Mouse (Mus musculus): ENCODE measurements around the gene Snx29. TPM values are rescaled to one million over a fixed set of nuclear protein-coding genes. Genes with fewer than 3 reads are reported as not detected.

Gene Snx29
- polyA plus RNA-seq, 1 experiment from 2014 or later = 15.3 TPM

GRCm38 (mm10) chr16:11697710-11698357 is 375.1 kb downstream of the Snx29 start:
- ATAC-seq (ENCODE audit: low FRiP score) (peak; percentile 59), DNase-seq (ENCODE audit: low spot score) (peak; percentile 45)
- Histone ChIP-seq H3K27me3 (ENCODE audit: control insufficient read depth, insufficient read depth, low read length) (no peaks in the 10 kb centered on the region), H3K9ac (ENCODE audit: low read depth, low read length) (no peak overlapping the region), H3K36me3 (ENCODE audit: control insufficient read depth, insufficient read depth, low read length) (no peaks in the 10 kb centered on the region), H3K27ac (ENCODE audit: low read depth, low read length) (no peak overlapping the region), H3K4me1 (replicated peaks; ENCODE audit: control insufficient read depth, insufficient read depth, low read length) (no peaks in the 10 kb centered on the region), H3K4me2 (replicated peaks; ENCODE audit: low read depth, low read length) (no peak overlapping the region), H3K9me3 (ENCODE audit: control insufficient read depth, low read length) (no peaks in the 10 kb centered on the region), H3K4me3 (ENCODE audit: low read depth, low read length) (no peak overlapping the region)
- 70% methylated on average over 8 of the region's 8 CpGs for WGBS

- no peak overlapping the region for H3K4me2 ChIP-seq (replicated peaks; ENCODE audit: low read depth, low read length)
- H3K27me3 ChIP-seq (ENCODE audit: control insufficient read depth, insufficient read depth, low read length) = no peaks in the 10 kb centered on the region
- no peaks in the 10 kb centered on the region for H3K4me1 ChIP-seq (replicated peaks; ENCODE audit: control insufficient read depth, insufficient read depth, low read length)
- H3K9ac ChIP-seq (ENCODE audit: low read depth, low read length) = no peak overlapping the region
- H3K27ac ChIP-seq (ENCODE audit: low read depth, low read length) = no peak overlapping the region
- no peak overlapping the region for H3K4me3 ChIP-seq (ENCODE audit: low read depth, low read length)
- no peaks in the 10 kb centered on the region for H3K36me3 ChIP-seq (ENCODE audit: control insufficient read depth, insufficient read depth, low read length)
- no peak for DNase-seq (ENCODE audit: low spot score)
- ATAC-seq (ENCODE audit: low FRiP score) = no peak
- H3K9me3 ChIP-seq (ENCODE audit: control insufficient read depth, low read length) = no peaks in the 10 kb centered on the region
- 73% methylated on average over 1 of the region's 1 CpGs for WGBS
These were observed 378.9 kb downstream of the Snx29 start for GRCm38 (mm10) chr16:11701579-11701978.

- no peaks in the 10 kb centered on the region for H3K9me3 ChIP-seq (ENCODE audit: control insufficient read depth, low read length)
- no peaks in the 10 kb centered on the region for H3K36me3 ChIP-seq (ENCODE audit: control insufficient read depth, insufficient read depth, low read length)
- DNase-seq (ENCODE audit: low spot score) (no peak), ATAC-seq (ENCODE audit: low FRiP score) (no peak)
- no peak overlapping the region for H3K4me2 ChIP-seq (replicated peaks; ENCODE audit: low read depth, low read length)
- no peaks in the 10 kb centered on the region for H3K4me1 ChIP-seq (replicated peaks; ENCODE audit: control insufficient read depth, insufficient read depth, low read length)
- WGBS = 70% methylated on average over 5 of the region's 5 CpGs
- H3K27ac ChIP-seq (ENCODE audit: low read depth, low read length) = no peak overlapping the region
- H3K9ac ChIP-seq (ENCODE audit: low read depth, low read length) = no peak overlapping the region
- no peak overlapping the region for H3K4me3 ChIP-seq (ENCODE audit: low read depth, low read length)
- no peaks in the 10 kb centered on the region for H3K27me3 ChIP-seq (ENCODE audit: control insufficient read depth, insufficient read depth, low read length)
These were observed 381.4 kb downstream of the Snx29 start for GRCm38 (mm10) chr16:11704096-11704495.

GRCm38 (mm10) chr16:11705456-11705855 is 382.7 kb downstream of the Snx29 start:
- Histone ChIP-seq H3K27me3 (ENCODE audit: control insufficient read depth, insufficient read depth, low read length) (no peaks in the 10 kb centered on the region), H3K4me1 (replicated peaks; ENCODE audit: control insufficient read depth, insufficient read depth, low read length) (no peaks in the 10 kb centered on the region), H3K27ac (ENCODE audit: low read depth, low read length) (no peak overlapping the region), H3K4me3 (ENCODE audit: low read depth, low read length) (no peak overlapping the region), H3K4me2 (replicated peaks; ENCODE audit: low read depth, low read length) (no peak overlapping the region), H3K36me3 (ENCODE audit: control insufficient read depth, insufficient read depth, low read length) (no peaks in the 10 kb centered on the region), H3K9ac (ENCODE audit: low read depth, low read length) (no peak overlapping the region), H3K9me3 (ENCODE audit: control insufficient read depth, low read length) (no peaks in the 10 kb centered on the region)
- DNase-seq (ENCODE audit: low spot score) (no peak), ATAC-seq (ENCODE audit: low FRiP score) (no peak)
- WGBS = 83% methylated on average over 4 of the region's 4 CpGs

GRCm38 (mm10) chr16:11708097-11708496 is 385.4 kb downstream of the Snx29 start:
- no peaks in the 10 kb centered on the region for H3K27me3 ChIP-seq (ENCODE audit: control insufficient read depth, insufficient read depth, low read length)
- H3K9ac ChIP-seq (ENCODE audit: low read depth, low read length) = no peak overlapping the region
- no peaks in the 10 kb centered on the region for H3K4me1 ChIP-seq (replicated peaks; ENCODE audit: control insufficient read depth, insufficient read depth, low read length)
- no peak overlapping the region for H3K27ac ChIP-seq (ENCODE audit: low read depth, low read length)
- H3K36me3 ChIP-seq (ENCODE audit: control insufficient read depth, insufficient read depth, low read length) = no peaks in the 10 kb centered on the region
- no peak overlapping the region for H3K4me3 ChIP-seq (ENCODE audit: low read depth, low read length)
- DNase-seq (ENCODE audit: low spot score) (no peak), ATAC-seq (ENCODE audit: low FRiP score) (no peak)
- H3K4me2 ChIP-seq (replicated peaks; ENCODE audit: low read depth, low read length) = no peak overlapping the region
- 100% methylated on average over 2 of the region's 2 CpGs for WGBS
- no peaks in the 10 kb centered on the region for H3K9me3 ChIP-seq (ENCODE audit: control insufficient read depth, low read length)

- H3K36me3 ChIP-seq (ENCODE audit: control insufficient read depth, insufficient read depth, low read length) = no peaks in the 10 kb centered on the region
- DNase-seq (ENCODE audit: low spot score) = no peak
- H3K4me3 ChIP-seq (ENCODE audit: low read depth, low read length) = no peak overlapping the region
- H3K27ac ChIP-seq (ENCODE audit: low read depth, low read length) = no peak overlapping the region
- no peaks in the 10 kb centered on the region for H3K9me3 ChIP-seq (ENCODE audit: control insufficient read depth, low read length)
- no peaks in the 10 kb centered on the region for H3K4me1 ChIP-seq (replicated peaks; ENCODE audit: control insufficient read depth, insufficient read depth, low read length)
- no peak for ATAC-seq (ENCODE audit: low FRiP score)
- no peak overlapping the region for H3K4me2 ChIP-seq (replicated peaks; ENCODE audit: low read depth, low read length)
- WGBS = 83% methylated on average over 4 of the region's 4 CpGs
- no peaks in the 10 kb centered on the region for H3K27me3 ChIP-seq (ENCODE audit: control insufficient read depth, insufficient read depth, low read length)
- H3K9ac ChIP-seq (ENCODE audit: low read depth, low read length) = no peak overlapping the region
These were observed 386.7 kb downstream of the Snx29 start for GRCm38 (mm10) chr16:11709382-11709781.

- H3K4me2 ChIP-seq (replicated peaks; ENCODE audit: low read depth, low read length) = no peak overlapping the region
- no peak for DNase-seq (ENCODE audit: low spot score)
- H3K9ac ChIP-seq (ENCODE audit: low read depth, low read length) = no peak overlapping the region
- H3K27me3 ChIP-seq (ENCODE audit: control insufficient read depth, insufficient read depth, low read length) = no peaks in the 10 kb centered on the region
- no peaks in the 10 kb centered on the region for H3K4me1 ChIP-seq (replicated peaks; ENCODE audit: control insufficient read depth, insufficient read depth, low read length)
- H3K4me3 ChIP-seq (ENCODE audit: low read depth, low read length) = no peak overlapping the region
- no peak overlapping the region for H3K27ac ChIP-seq (ENCODE audit: low read depth, low read length)
- 68% methylated on average over 5 of the region's 5 CpGs for WGBS
- ATAC-seq (ENCODE audit: low FRiP score) = no peak; the same call in 1 of the 2 replicates
- H3K9me3 ChIP-seq (ENCODE audit: control insufficient read depth, low read length) = no peaks in the 10 kb centered on the region
- no peaks in the 10 kb centered on the region for H3K36me3 ChIP-seq (ENCODE audit: control insufficient read depth, insufficient read depth, low read length)
These were observed 387.4 kb downstream of the Snx29 start for GRCm38 (mm10) chr16:11709999-11710667.

GRCm38 (mm10) chr16:11713265-11713865 is 390.7 kb downstream of the Snx29 start:
- no peak for DNase-seq (ENCODE audit: low spot score)
- H3K27ac ChIP-seq (ENCODE audit: low read depth, low read length) = no peak overlapping the region
- no peaks in the 10 kb centered on the region for H3K36me3 ChIP-seq (ENCODE audit: control insufficient read depth, insufficient read depth, low read length)
- 42% methylated on average over 2 of the region's 2 CpGs for WGBS
- no peaks in the 10 kb centered on the region for H3K4me1 ChIP-seq (replicated peaks; ENCODE audit: control insufficient read depth, insufficient read depth, low read length)
- ATAC-seq (ENCODE audit: low FRiP score) = no peak
- no peaks in the 10 kb centered on the region for H3K27me3 ChIP-seq (ENCODE audit: control insufficient read depth, insufficient read depth, low read length)
- no peak overlapping the region for H3K4me2 ChIP-seq (replicated peaks; ENCODE audit: low read depth, low read length)
- no peak overlapping the region for H3K9ac ChIP-seq (ENCODE audit: low read depth, low read length)
- H3K4me3 ChIP-seq (ENCODE audit: low read depth, low read length) = no peak overlapping the region
- no peaks in the 10 kb centered on the region for H3K9me3 ChIP-seq (ENCODE audit: control insufficient read depth, low read length)

- no peak for DNase-seq (ENCODE audit: low spot score)
- Histone ChIP-seq H3K4me2 (replicated peaks; ENCODE audit: low read depth, low read length) (no peak overlapping the region), H3K4me3 (ENCODE audit: low read depth, low read length) (no peak overlapping the region), H3K4me1 (replicated peaks; ENCODE audit: control insufficient read depth, insufficient read depth, low read length) (no peaks in the 10 kb centered on the region), H3K27me3 (ENCODE audit: control insufficient read depth, insufficient read depth, low read length) (no peaks in the 10 kb centered on the region), H3K9me3 (ENCODE audit: control insufficient read depth, low read length) (no peaks in the 10 kb centered on the region), H3K36me3 (ENCODE audit: control insufficient read depth, insufficient read depth, low read length) (no peaks in the 10 kb centered on the region), H3K27ac (ENCODE audit: low read depth, low read length) (no peak overlapping the region), H3K9ac (ENCODE audit: low read depth, low read length) (no peak overlapping the region)
- no peak for ATAC-seq (ENCODE audit: low FRiP score)
- WGBS = 90% methylated on average over 1 of the region's 1 CpGs
These were observed 394.2 kb downstream of the Snx29 start for GRCm38 (mm10) chr16:11716932-11717331.

Measured in hindbrain, embryonic 11.5 days (tissue).